Mouse (Mus musculus) left cerebral cortex, adult 8-10 months (tissue): ENCODE results near the gene Plvap. TPM values are rescaled to one million over a fixed set of nuclear protein-coding genes. Genes with fewer than 3 reads are reported as not detected.

Source experiments
- DNase-seq, 2 experiments: peaks; one replicate each; pipeline ENCODE4 v3.0.0; 2022; ENCODE audit warnings: low spot score in 2 of 2
- total RNA-seq, 4 experiments: library from RNA; stranded (reverse); gene quantifications; 2 replicates each; pipeline ENCODE4 v1.2.4; 2022

The Plvap gene
- total RNA-seq, 4 experiments from 2014 or later: 7.0 to 11.7 (median 9.6) TPM

- DNase-seq: peak in 1 of 2 experiments; percentile 13
Observed at GRCm38 (mm10) chr8:71468001-71468400, 43.6 kb downstream of the Plvap start.

- DNase-seq: no peak
Observed at GRCm38 (mm10) chr8:71467201-71467600, 44.4 kb downstream of the Plvap start.

GRCm38 (mm10) chr8:71466198-71466597 lies 45.4 kb downstream of the Plvap start:
- peak in 1 of 2 experiments; percentile 29 for DNase-seq

GRCm38 (mm10) chr8:71465733-71466132 lies 45.8 kb downstream of the Plvap start:
- peak in 1 of 2 experiments; percentile 11 for DNase-seq

GRCm38 (mm10) chr8:71464513-71465500 lies 46.7 kb downstream of the Plvap start, which contains the start of gene Mrpl34:
Gene Mrpl34 (plus strand): TSS chr8:71464959.
- DNase-seq: peak; percentile 94 to 99

- peak; percentile 97 to 98 for DNase-seq
Observed at GRCm38 (mm10) chr8:71463188-71464033, 48.1 kb downstream of the Plvap start, which contains the start of gene Abhd8. Gene Abhd8 (minus strand): TSS chr8:71463655.

GRCm38 (mm10) chr8:71462786-71463185 lies 48.8 kb downstream of the Plvap start:
- DNase-seq: peak in 1 of 2 experiments; percentile 64

- DNase-seq: peak in 1 of 2 experiments; percentile 17
Observed at GRCm38 (mm10) chr8:71462191-71462590, 49.4 kb downstream of the Plvap start.

GRCm38 (mm10) chr8:71461152-71461840 lies 50.3 kb downstream of the Plvap start:
- peak in 1 of 2 experiments; percentile 33 for DNase-seq

GRCm38 (mm10) chr8:71460716-71461115 lies 50.8 kb downstream of the Plvap start:
- no peak for DNase-seq

GRCm38 (mm10) chr8:71457659-71458270 lies 53.8 kb downstream of the Plvap start:
- no peak for DNase-seq

- DNase-seq: no peak
Observed at GRCm38 (mm10) chr8:71456906-71457305, 54.6 kb downstream of the Plvap start.

- DNase-seq: no peak
Observed at GRCm38 (mm10) chr8:71454668-71455067, 56.9 kb downstream of the Plvap start.

GRCm38 (mm10) chr8:71452669-71453068 lies 58.9 kb downstream of the Plvap start:
- no peak for DNase-seq

GRCm38 (mm10) chr8:71451777-71452176 lies 59.8 kb downstream of the Plvap start:
- no peak for DNase-seq

GRCm38 (mm10) chr8:71451337-71451736 lies 60.2 kb downstream of the Plvap start:
- no peak for DNase-seq
